Mouse (Mus musculus) cerebellum, adult 2 months (tissue): ENCODE data around the gene Ppp1ca. TPM values are rescaled to one million over a fixed set of nuclear protein-coding genes. Genes with fewer than 3 reads are reported as not detected.

Experiments
- DNase-seq, 2 experiments: peaks; one replicate each; pipeline ENCODE4 v3.0.0; 2021
- H3K27ac ChIP-seq: fragments of 200-500 bp; 2 replicates; pipeline ENCODE4 v1.5.1; 2012; ENCODE audit warnings: low read length, control low read depth, inconsistent platforms; ENCODE audit not compliant: insufficient read depth
- H3K27me3 ChIP-seq: fragments of 200-500 bp; 2 replicates; pipeline ENCODE4 v1.6.1; 2012; ENCODE audit warnings: inconsistent platforms, mild to moderate bottlenecking, low read length, moderate library complexity; ENCODE audit not compliant: control insufficient read depth, insufficient read depth
- H3K4me1 ChIP-seq: fragments of 200-500 bp; 2 replicates; pipeline ENCODE4 v1.6.1; 2011; ENCODE audit warnings: low read length; ENCODE audit not compliant: control insufficient read depth, insufficient read depth
- H3K4me3 ChIP-seq: fragments of 200-500 bp; replicated peaks from 2 replicates; pipeline ENCODE3; 2011; ENCODE audit warnings: mild to moderate bottlenecking, low read depth, low read length, control low read depth; ENCODE audit not compliant: insufficient read depth
- CTCF ChIP-seq: fragments of 200-500 bp; IDR thresholded peaks from 2 replicates; pipeline ENCODE4 v1.5.1; 2011; ENCODE audit warnings: low read depth, mild to moderate bottlenecking, control low read depth, low read length, moderate library complexity, borderline replicate concordance; ENCODE audit not compliant: insufficient read depth
- POLR2A ChIP-seq: fragments of 200-500 bp; IDR thresholded peaks from 2 replicates; pipeline ENCODE4 v1.6.1; 2011; ENCODE audit warnings: low read length, control low read depth, borderline replicate concordance; ENCODE audit not compliant: insufficient read depth
- WGBS: fragments of 180-500 bp; shearing (Covaris S2); methylation state at CpG from one replicate; pipeline ENCODE4 v1.1.7; 2018; 5-methylcytosine and 5-hydroxymethylcytosine counted together
- polyA plus RNA-seq: library from polyadenylated mRNA; depleted of rRNA; stranded (reverse); fragments of >200 nt; gene quantifications from 2 replicates; pipeline ENCODE4 v1.2.3, GENCODE M21; 2012; rRNA removed

Gene Ppp1ca
- polyA plus RNA-seq, 1 experiment: 316 TPM

DNA sequence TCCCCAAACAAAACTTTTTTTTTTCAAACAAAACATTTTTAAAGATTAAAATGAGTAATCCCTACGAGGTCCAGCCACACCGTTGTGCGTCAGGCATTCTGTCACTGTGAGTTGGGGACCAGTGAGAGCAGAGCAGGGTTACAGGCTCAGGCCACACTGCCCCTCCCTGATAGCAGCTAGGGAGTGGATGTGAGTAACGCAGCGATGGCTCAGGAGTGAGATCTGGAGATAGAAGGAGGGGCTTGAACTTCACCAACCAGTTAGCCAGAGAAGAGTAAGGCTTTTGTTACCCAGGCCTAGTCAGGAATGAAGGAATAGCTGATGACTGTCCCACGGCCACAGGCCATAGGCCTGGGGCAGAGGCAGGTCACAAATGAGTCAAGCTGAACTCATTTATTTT lies 52.9 kb downstream of the Ppp1ca start:
- H3K27ac ChIP-seq: no peak overlapping the region
- DNase-seq: no peak
- no peak overlapping the region for H3K4me3 ChIP-seq
- TF ChIP-seq CTCF (no peak), POLR2A (no peak)
- no peaks in the 10 kb centered on the region for H3K27me3 ChIP-seq
- WGBS: 92% methylated on average over 6 of the region's 6 CpGs
- no peaks in the 10 kb centered on the region for H3K4me1 ChIP-seq

Other genes with a start within 250 kb of the Ppp1ca start
- gene Aldh3b3, start 233.4 kb upstream of the Ppp1ca start, polyA plus RNA-seq: 0.11 and 0.21 TPM in 2 replicates
- gene Aldh3b2, start 219.7 kb upstream of the Ppp1ca start, polyA plus RNA-seq: 0.32 and 0.36 TPM in 2 replicates
- gene Acy3, start 205.5 kb upstream of the Ppp1ca start, polyA plus RNA-seq: 9.7 and 10.8 TPM in 2 replicates
- 0.08 and 0.33 TPM in 2 replicates for gene Tbx10, start 199.3 kb upstream of the Ppp1ca start, polyA plus RNA-seq
- 8.4 and 9.4 TPM in 2 replicates for gene Nudt8, start 191.5 kb upstream of the Ppp1ca start, polyA plus RNA-seq
- gene Gm49405, start 191.4 kb upstream of the Ppp1ca start, polyA plus RNA-seq: 4.8 and 5.5 TPM in 2 replicates
- 15.8 and 19.9 TPM in 2 replicates for gene Doc2g, start 188.8 kb upstream of the Ppp1ca start, polyA plus RNA-seq
- 331 and 332 TPM in 2 replicates for gene Ndufv1, start 179.3 kb upstream of the Ppp1ca start, polyA plus RNA-seq
- 517 and 561 TPM in 2 replicates for gene Gstp1, start 154.1 kb upstream of the Ppp1ca start, polyA plus RNA-seq
- 8.0 and 10.0 TPM in 2 replicates for gene Gstp2, start 146.0 kb upstream of the Ppp1ca start, polyA plus RNA-seq
- not detected in 2 replicates for gene Gstp3, start 132.5 kb upstream of the Ppp1ca start, polyA plus RNA-seq
- gene Cabp2, start 110.5 kb upstream of the Ppp1ca start, polyA plus RNA-seq: 5.5 and 8.0 TPM in 2 replicates
- 88.7 and 97.0 TPM in 2 replicates for gene Cdk2ap2, start 94.9 kb upstream of the Ppp1ca start, polyA plus RNA-seq
- gene Pitpnm1, start 92.1 kb upstream of the Ppp1ca start, polyA plus RNA-seq: 568 and 602 TPM in 2 replicates
- gene Aip, start 66.2 kb upstream of the Ppp1ca start, polyA plus RNA-seq: 207 and 209 TPM in 2 replicates
- 0.11 and 0.13 TPM in 2 replicates for gene Gpr152, start 52.3 kb upstream of the Ppp1ca start, polyA plus RNA-seq
- gene Cabp4, start 48.0 kb upstream of the Ppp1ca start, polyA plus RNA-seq: 0.06 and 0.16 TPM in 2 replicates
- gene Coro1b, start 43.4 kb upstream of the Ppp1ca start, polyA plus RNA-seq: 240 and 294 TPM in 2 replicates
- 0.98 and 1.2 TPM in 2 replicates for gene Ptprcap, start 38.5 kb upstream of the Ppp1ca start, polyA plus RNA-seq
- gene Rps6kb2, start 28.7 kb upstream of the Ppp1ca start, polyA plus RNA-seq: 93.6 and 95.0 TPM in 2 replicates
- 25.8 and 31.2 TPM in 2 replicates for gene Carns1, start 16.6 kb upstream of the Ppp1ca start, polyA plus RNA-seq
- 1.1 and 1.4 TPM in 2 replicates for gene Tbc1d10c, start 781 bp upstream of the Ppp1ca start, polyA plus RNA-seq
- 31.9 and 37.6 TPM in 2 replicates for gene Rad9a, start 9.6 kb downstream of the Ppp1ca start, polyA plus RNA-seq
- gene Clcf1, start 22.2 kb downstream of the Ppp1ca start, polyA plus RNA-seq: 4.3 and 5.0 TPM in 2 replicates
- gene AC109138.7, start 22.3 kb downstream of the Ppp1ca start, polyA plus RNA-seq: 0.77 TPM in 1 of 2 replicates, not detected in the other
- 39.3 and 40.1 TPM in 2 replicates for gene Pold4, start 39.8 kb downstream of the Ppp1ca start, polyA plus RNA-seq
- 139 and 151 TPM in 2 replicates for gene Ssh3, start 77.1 kb downstream of the Ppp1ca start, polyA plus RNA-seq
- 74.3 and 76.1 TPM in 2 replicates for gene Ankrd13d, start 91.1 kb downstream of the Ppp1ca start, polyA plus RNA-seq
- gene Grk2, start 114.2 kb downstream of the Ppp1ca start, polyA plus RNA-seq: 226 and 239 TPM in 2 replicates
- gene Kdm2a, start 206.2 kb downstream of the Ppp1ca start, polyA plus RNA-seq: 87.1 and 90.4 TPM in 2 replicates
- gene Rhod, start 247.4 kb downstream of the Ppp1ca start, polyA plus RNA-seq: 9.9 and 10.5 TPM in 2 replicates